Mouse (Mus musculus): ENCODE results near the gene Nqo1.

Nqo1 gene

DNA sequence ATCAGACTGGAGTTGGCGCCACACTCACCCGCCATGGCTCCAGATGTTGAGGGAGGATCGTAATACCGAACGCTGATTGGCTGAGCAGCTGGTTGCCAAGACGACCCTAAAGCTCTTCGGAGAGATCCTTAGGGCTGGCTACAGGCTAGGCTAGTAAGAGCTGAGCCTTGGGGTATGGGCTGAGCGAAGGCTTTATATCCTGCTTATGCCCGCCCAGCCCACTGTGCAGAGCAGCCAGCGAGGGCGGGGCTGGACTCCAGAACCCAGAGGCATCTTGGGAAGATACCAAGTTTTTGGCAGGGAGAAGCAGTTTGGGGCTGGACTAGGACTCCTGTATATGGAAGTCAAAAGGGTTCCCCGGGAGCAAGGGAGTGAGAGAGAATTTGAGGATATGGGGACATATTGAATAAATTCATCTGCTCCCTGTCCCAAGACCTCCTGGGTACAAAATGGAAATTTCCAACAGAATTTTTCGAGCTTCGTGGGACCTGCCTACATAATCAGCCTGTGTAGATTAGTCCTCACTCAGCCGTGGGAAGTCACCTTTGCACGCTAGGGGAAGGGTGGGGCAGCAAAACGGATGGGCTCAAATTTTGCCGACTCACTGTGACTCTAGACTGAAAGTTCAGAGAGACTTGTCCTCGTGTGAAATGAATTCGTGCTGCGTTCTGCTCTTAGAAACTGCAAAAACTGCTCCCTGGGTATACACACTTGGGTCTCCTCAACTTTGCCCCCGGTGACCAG lies at the start of gene Nqo1:
TSS of gene Nqo1 (minus strand) at position 169 of the 744 bp plus-strand sequence.
- CTCF ChIA-PET: no interaction called here

DNA sequence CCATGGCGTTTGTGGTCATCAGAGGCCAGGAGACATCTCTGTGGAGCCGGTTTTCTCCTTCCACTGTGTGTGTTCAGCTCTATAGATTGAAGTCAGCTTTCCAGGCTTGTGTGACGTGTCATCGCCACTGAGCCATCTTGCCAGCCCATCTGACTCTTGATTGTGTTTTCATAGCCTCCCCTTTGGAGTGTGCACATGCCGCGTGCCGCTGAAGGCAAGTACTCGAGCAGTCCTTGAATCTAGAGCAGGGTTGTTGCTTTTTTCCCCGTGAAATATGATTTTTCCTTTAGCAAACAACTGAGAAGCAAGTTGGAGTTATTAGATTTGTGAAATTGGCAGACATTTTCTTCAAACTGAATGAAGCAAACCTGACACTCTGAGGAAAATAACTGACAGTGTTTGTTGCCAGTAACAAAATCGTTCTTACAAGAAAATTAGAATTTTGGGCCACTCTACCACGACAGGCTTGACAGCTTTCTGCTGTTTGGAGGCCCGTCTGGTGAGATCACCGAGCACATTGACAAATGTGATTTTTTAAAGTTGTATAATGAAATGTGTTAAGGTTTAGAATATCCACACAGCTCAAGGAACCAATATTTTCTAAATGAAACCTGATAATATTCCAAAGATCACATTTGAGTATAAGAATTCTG lies 48.5 kb upstream of the Nqo1 start:
- CTCF ChIA-PET: no interaction called here

GRCm38 (mm10) chr8:107449655-107450054 lies 46.6 kb upstream of the Nqo1 start:
- CTCF ChIA-PET: interaction anchor here (0.6 to 0.7 kb wide), 2 partner anchors 54 to 119 kb away, joined by 4 to 5 read pairs; no protein-coding TSS in a partner anchor

DNA sequence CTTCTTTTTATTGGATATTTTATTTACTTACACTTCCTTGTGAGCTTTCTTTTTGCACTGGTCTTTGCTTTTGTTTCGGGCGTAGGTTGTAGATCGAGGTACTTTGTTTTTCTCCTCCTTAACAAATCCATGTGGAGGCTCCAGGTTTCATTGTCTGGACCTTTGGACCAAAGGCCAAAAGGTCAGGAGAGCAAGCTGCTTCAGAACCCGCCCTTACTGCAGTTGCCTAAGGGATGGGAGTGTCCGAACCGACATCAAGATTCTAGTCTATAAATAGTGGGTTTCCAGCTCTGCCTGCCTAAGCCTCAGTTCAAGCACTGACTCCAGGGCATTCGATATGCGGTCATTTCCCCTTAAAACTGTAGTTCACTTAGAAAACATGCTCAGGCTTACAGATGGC lies 46.1 kb upstream of the Nqo1 start:
- CTCF ChIA-PET: interaction anchor here (0.6 kb wide), 1 partner anchor 55 kb away, joined by 5 read pairs; no protein-coding TSS in a partner anchor

- CTCF ChIA-PET: no interaction called here
Observed at GRCm38 (mm10) chr8:107448382-107448889, 45.4 kb upstream of the Nqo1 start.

- CTCF ChIA-PET: no interaction called here
Observed at GRCm38 (mm10) chr8:107447713-107448112, 44.7 kb upstream of the Nqo1 start.

- CTCF ChIA-PET: interaction anchor here (0.6 kb wide), 1 partner anchor 1400 kb away, joined by 4 read pairs; no protein-coding TSS in a partner anchor
Observed at GRCm38 (mm10) chr8:107444626-107445025, 41.6 kb upstream of the Nqo1 start.

DNA sequence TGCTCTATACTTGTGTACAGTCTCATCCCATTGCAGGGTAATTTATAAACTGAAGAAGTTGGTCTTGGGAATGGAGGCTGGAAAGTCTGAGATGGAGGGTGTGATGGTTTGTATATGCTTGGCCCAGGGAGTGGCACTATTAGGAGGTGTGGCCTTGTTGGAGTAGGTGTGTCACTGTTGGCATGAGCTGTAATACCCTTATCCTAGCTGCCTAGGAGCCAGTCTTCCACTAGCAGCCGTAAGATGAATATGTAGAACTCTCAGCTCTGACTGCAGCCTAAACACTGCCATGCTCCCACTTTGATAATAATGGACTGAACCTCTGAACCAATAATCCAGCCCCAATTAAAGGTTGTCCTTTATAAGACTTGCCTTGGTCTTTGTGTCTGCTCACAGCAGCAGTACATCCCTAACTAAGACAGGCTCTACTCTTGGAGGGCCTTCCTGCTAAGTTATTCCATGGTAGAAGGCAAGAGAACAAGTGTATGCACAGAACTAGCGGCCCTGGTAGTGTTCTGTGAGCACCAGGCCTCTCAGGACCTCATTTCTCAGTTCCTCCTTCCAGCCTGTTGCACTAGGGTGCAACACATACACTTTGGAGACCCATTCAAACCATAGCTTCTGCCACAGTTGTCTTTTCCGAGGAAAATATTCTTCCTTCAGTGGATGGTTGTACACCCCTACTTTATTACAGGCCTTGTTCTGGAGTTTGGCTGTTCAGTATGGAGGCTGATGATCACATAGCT lies 37.0 kb upstream of the Nqo1 start:
- CTCF ChIA-PET: no interaction called here

DNA sequence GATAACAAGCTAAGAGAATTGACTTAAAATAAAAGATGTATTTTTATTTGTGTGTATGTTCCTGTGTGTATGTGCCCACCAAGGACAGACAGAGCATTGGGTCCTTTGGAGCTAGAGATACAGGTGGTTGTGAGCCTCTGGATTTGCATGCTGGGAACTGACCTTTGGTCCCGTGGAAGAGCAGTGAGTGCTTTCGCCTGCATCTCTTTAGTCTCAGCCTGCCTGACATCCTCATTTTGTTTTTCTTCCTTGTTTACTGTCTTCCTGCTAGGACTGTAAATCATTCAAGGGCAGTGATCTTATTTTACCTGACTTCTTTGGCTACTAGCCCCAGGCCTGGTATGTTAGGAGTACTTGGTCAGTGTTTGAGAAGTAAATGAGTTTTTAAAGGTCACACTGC lies 34.7 kb upstream of the Nqo1 start:
- CTCF ChIA-PET: no interaction called here

- CTCF ChIA-PET: no interaction called here
Observed at GRCm38 (mm10) chr8:107436841-107437421, 33.9 kb upstream of the Nqo1 start.

DNA sequence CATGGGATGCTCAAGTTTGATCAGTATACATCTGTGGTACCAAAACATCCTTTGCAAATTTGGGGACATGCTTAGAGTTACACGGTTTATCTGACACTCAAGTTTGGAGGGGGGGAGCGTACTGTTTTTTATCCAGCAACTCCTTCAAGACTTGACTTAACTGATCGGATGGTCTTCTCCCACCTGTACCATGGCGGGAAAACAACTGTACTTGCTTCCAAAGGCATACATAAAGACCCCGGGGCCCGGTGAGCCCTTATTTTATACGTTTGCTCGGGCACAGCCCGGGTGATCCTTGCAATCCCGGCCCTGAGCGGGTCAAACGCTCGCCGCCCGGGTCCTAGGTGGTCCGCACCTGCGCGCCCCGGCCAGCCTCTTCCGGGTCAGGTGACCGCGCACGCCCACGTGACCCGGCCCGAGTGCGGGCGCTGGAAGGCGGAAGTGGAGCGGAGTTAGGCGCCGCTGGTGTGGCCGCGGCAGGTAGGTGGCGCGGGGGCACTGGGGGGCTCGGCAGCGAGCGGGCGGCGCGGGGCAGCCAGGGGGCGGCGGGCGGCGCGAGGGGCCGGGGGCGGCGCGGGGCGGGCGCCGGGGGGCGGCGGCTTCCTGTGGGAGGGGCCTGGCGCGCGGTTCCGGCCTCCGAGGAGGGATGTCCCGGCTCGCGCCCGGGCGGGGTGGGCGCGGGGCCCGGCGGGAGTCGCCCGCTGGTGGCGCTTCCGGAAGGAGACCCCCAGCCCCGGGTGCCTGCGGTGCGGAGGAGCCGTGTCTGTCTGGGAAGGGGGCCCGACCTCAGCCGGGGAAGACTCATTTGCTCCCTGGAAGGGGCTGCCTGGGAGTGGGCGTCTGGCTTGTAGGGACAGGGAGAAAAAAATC lies 33.2 kb upstream of the Nqo1 start, which contains the start of gene Wwp2:
TSS of gene Wwp2 (plus strand) at position 404 of the 870 bp plus-strand sequence.
- CTCF ChIA-PET: no interaction called here

DNA sequence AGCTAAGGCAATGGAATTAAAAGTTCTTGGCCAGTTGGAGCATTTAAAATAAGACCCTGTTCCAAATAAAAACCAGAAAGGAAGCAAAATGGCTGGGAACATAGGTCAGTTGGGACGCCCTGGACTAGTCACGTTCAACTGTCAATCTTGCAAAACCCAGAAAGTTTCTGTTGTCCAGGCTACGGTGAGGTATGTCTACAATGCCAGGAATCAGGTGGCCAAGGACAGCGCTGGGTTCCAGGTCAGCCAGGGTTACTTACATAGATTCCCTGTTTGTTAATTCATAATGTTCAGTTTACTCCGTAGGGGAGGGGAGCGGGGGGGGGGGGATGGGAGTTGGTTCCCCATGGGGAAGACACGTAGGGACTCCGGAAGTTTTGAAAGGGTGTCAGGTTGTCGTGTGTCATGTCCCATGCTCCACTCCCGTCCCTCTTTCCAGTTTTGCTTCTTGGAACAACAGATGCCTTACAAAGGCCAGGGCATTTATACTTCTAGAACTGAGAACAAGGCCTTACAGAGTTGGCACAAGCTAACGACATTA lies 32.5 kb upstream of the Nqo1 start:
- CTCF ChIA-PET: no interaction called here

DNA sequence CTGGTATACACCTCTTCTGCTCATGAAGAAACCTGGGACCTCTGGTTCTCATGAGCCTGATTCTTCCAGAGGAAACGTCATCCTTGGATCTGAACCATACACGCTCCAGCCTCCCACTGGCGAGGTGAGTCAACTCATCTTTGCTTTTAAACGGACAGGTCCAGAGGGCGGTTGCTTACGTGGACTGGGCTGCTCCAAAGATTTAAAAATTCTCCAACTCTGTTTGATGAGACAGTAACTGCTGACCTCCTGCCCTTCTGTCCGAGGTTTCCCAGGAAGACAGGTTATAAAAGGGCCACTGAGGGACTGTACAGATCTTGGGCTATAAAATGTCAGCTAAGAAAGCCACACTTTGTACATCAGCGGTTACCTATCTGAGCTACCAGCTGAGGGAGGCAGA lies 27.8 kb upstream of the Nqo1 start:
- CTCF ChIA-PET: no interaction called here

- CTCF ChIA-PET: no interaction called here
Observed at GRCm38 (mm10) chr8:107425230-107425597, 22.2 kb upstream of the Nqo1 start.

GRCm38 (mm10) chr8:107424597-107425229 lies 21.7 kb upstream of the Nqo1 start, which contains the start of gene Nob1:
Nob1 (minus strand) TSS chr8:107425051.
- CTCF ChIA-PET: no interaction called here

- CTCF ChIA-PET: no interaction called here
Observed at GRCm38 (mm10) chr8:107424176-107424575, 21.2 kb upstream of the Nqo1 start.

GRCm38 (mm10) chr8:107417001-107417400 lies 14.0 kb upstream of the Nqo1 start:
- CTCF ChIA-PET: no interaction called here

DNA sequence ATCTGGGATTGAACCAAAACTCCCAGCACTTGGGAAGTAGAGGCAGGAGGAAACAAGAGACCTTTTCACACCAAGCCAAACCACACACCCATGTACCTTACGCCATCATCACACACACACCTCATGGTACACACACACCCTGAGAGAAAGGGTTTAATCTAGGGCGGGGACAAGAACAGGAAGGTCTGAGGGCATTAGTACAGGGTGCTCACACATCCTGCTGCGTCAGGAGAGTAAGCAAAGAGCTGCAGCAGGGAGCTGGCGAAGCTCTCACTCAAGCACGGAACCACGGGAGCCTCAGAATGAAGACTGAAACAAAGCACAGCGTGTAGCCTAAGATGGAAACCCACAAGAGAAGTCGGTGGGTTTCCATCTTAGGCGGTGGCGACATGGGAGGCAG lies 10.9 kb upstream of the Nqo1 start:
- CTCF ChIA-PET: no interaction called here

DNA sequence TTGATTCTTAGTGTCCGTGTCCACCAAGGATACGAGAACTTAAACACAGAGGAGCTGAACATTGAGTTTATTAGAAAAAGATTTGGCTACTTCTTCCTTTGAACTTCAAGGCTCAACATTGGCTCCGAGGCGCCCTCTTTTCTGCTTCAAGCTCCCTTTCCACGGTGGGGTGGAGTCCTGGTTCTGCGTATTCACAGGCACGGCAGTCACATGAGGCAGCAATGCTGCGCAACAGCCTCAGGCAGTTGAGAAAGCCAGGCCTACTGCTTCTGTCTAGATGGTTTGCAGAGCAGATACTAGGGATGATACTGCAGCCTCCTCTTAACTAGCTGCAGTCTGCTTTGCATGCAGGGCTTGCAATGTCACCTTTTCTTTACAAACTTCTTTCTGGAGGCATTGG lies 9.5 kb upstream of the Nqo1 start:
- CTCF ChIA-PET: no interaction called here

DNA sequence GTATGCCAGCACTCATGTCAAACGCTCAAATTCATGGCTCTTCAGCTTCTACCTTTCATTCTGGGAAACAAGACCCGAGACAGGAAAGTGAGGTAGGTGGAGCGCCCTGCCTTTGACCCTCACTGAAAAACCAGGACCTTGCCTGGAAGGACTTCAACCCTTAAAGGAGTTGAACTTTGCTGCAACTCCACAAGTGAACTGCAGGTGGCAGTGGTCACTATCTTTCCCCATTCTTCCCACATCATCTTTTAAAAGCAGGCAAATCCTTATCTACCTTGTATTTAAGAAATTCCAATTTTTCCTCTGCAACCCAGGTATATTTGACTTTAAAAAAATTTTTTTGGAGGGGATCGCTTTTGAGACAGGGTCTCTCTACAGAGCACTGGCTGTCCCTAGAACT lies 8.4 kb upstream of the Nqo1 start:
- CTCF ChIA-PET: no interaction called here
